Mouse (Mus musculus) liver, embryonic 14.5 days (tissue): Measurements from ENCODE around the gene Cracr2b. TPM values are rescaled to one million over a fixed set of nuclear protein-coding genes. Genes with fewer than 3 reads are reported as not detected.

Source experiments
- ATAC-seq: fragments of 200-750 bp; cut with Nextera tagmentation; 2 replicates; pipeline ENCODE4 v1.8.0; 2017; ENCODE audit warnings: moderate number of reproducible peaks, mild to moderate bottlenecking, moderate library complexity; ENCODE audit not compliant: insufficient read depth
- DNase-seq, 3 experiments: peaks; one replicate each; pipeline ENCODE4 v3.0.0-alpha.2; 2012 to 2013; ENCODE audit warnings: low read depth in 3 of 3, low spot score in 3 of 3
- H3K27ac ChIP-seq: fragments of 300-500 bp; sonication (generic); 2 replicates; pipeline ENCODE4 v1.5.1; 2014; ENCODE audit warnings: moderate library complexity, mild to moderate bottlenecking, control low read depth, inconsistent platforms
- H3K27me3 ChIP-seq: fragments of 300-500 bp; sonication (generic); 2 replicates; pipeline ENCODE4 v1.6.1; 2014; ENCODE audit warnings: mild to moderate bottlenecking, low read length, moderate library complexity; ENCODE audit not compliant: control insufficient read depth, insufficient read depth
- H3K36me3 ChIP-seq: fragments of 300-500 bp; sonication (generic); replicated peaks from 2 replicates; pipeline ENCODE4 v1.6.1; 2014; ENCODE audit warnings: low read depth; ENCODE audit not compliant: control insufficient read depth, insufficient read depth
- H3K4me1 ChIP-seq, 2 experiments: fragments of 200-500 bp in 1 of 2; fragments of 300-500 bp in 1 of 2; sonication (generic) in 1 of 2; replicated peaks; 2 replicates each; pipeline ENCODE4 v1.6.1; 2012 to 2014; ENCODE audit warnings: antibody characterized with exemption in 1 of 2, inconsistent platforms in 1 of 2, low read length in 1 of 2; ENCODE audit not compliant: control insufficient read depth in 2 of 2, insufficient read depth in 2 of 2
- H3K4me2 ChIP-seq: fragments of 300-500 bp; sonication (generic); 2 replicates; pipeline ENCODE4 v1.6.1; 2014; ENCODE audit warnings: low read depth, mild to moderate bottlenecking, control low read depth, moderate library complexity
- H3K4me3 ChIP-seq, 2 experiments: fragments of 200-500 bp in 1 of 2; fragments of 300-500 bp in 1 of 2; sonication (generic) in 1 of 2; 2 replicates each; pipeline ENCODE4 v1.5.1; 2012 to 2014; ENCODE audit warnings: low read depth in 2 of 2, low read length in 2 of 2, mild to moderate bottlenecking in 2 of 2, control low read depth in 1 of 2, inconsistent platforms in 1 of 2, moderate library complexity in 1 of 2; ENCODE audit not compliant: insufficient read depth in 1 of 2
- H3K9ac ChIP-seq: fragments of 300-500 bp; sonication (generic); replicated peaks from 2 replicates; pipeline ENCODE4 v1.6.1; 2014; ENCODE audit warnings: mild to moderate bottlenecking, control low read depth, moderate library complexity
- H3K9me3 ChIP-seq: fragments of 300-500 bp; sonication (generic); 2 replicates; pipeline ENCODE4 v1.6.1; 2016; ENCODE audit warnings: low read length, mixed read lengths; ENCODE audit not compliant: control insufficient read depth
- CTCF ChIP-seq: IDR thresholded peaks from 2 replicates; pipeline ENCODE4 v1.5.1; 2016; ENCODE audit warnings: antibody characterized with exemption, low read depth, control low read depth
- EP300 ChIP-seq: IDR thresholded peaks from 2 replicates; pipeline ENCODE4 v1.6.1; 2016; ENCODE audit warnings: antibody characterized with exemption, low read depth
- WGBS: fragments of 180-500 bp; shearing (Covaris S2); extraction: QIAGEN DNeasy Blood & Tissue Kit; methylation state at CpG from one replicate; pipeline ENCODE4 v1.1.7; 2014; ENCODE audit not compliant: insufficient replicate concordance; 5-methylcytosine and 5-hydroxymethylcytosine counted together
- polyA plus RNA-seq, 2 experiments: library from polyadenylated mRNA; depleted of rRNA in 1 of 2; stranded (reverse) in 1 of 2; unstranded in 1 of 2; fragments of >200 nt; fragmentation: Nextera tagmentation in 1 of 2; extraction: Ambion mirVana in 1 of 2; gene quantifications; 2 replicates each; pipeline versions ENCODE4 v1.2.1 to v1.2.3; 2012 to 2014

Gene Cracr2b
- polyA plus RNA-seq, 2 experiments: 0.89 to 2.6 TPM

- TF ChIP-seq EP300 (peak; percentile 30; the same call in 1 of the 2 replicates), CTCF (peak; percentile 53)
- Histone ChIP-seq H3K36me3 (peaks cover 9% of the 10 kb centered on the region), H3K9me3 (no peaks in the 10 kb centered on the region), H3K4me1 (peaks cover 36 to 43% of the 10 kb centered on the region in 2 experiments), H3K27me3 (peaks cover 5% of the 10 kb centered on the region), H3K4me3 (peak overlapping the region; percentile 65 to 88), H3K9ac (peak overlapping the region; percentile 82), H3K4me2 (peak overlapping the region; percentile 95), H3K27ac (peak overlapping the region; percentile 60)
- DNase-seq (peak in 1 of 3 experiments; percentile 45), ATAC-seq (peak; percentile 32)
- under 1% methylated on average over 17 of the region's 17 CpGs for WGBS
These were observed 15.5 kb downstream of the Cracr2b start for GRCm38 (mm10) chr7:141476226-141476980.

- ATAC-seq: peak; percentile 9; the same call in 1 of the 2 replicates
- H3K9me3 ChIP-seq: no peaks in the 10 kb centered on the region
- 4% methylated on average over 7 of the region's 7 CpGs for WGBS
- peaks cover 10% of the 10 kb centered on the region for H3K27me3 ChIP-seq
- no peak for TF ChIP-seq EP300
- peak; percentile 48 for TF ChIP-seq CTCF
- H3K27ac ChIP-seq: peak overlapping the region; percentile 46
- peaks cover 9% of the 10 kb centered on the region for H3K36me3 ChIP-seq
- H3K4me3 ChIP-seq: peak overlapping the region; percentile 65 to 88
- no peak for DNase-seq
- H3K9ac ChIP-seq: peak overlapping the region; percentile 5; the same call in 1 of the 2 replicates
- peak overlapping the region; percentile 95 for H3K4me2 ChIP-seq
- peaks cover 36 to 43% of the 10 kb centered on the region in 2 experiments for H3K4me1 ChIP-seq
These were observed 16.1 kb downstream of the Cracr2b start for GRCm38 (mm10) chr7:141476981-141477370.

- Histone ChIP-seq H3K4me3 (no peak overlapping the region), H3K36me3 (peaks cover 2% of the 10 kb centered on the region; the same call in 1 of the 2 replicates), H3K27me3 (peaks cover 18% of the 10 kb centered on the region), H3K27ac (peak overlapping the region; percentile 46), H3K9ac (no peak overlapping the region), H3K9me3 (no peaks in the 10 kb centered on the region), H3K4me1 (peaks cover 36 to 43% of the 10 kb centered on the region in 2 experiments), H3K4me2 (peak overlapping the region; percentile 95)
- TF ChIP-seq CTCF (no peak), EP300 (no peak)
- ATAC-seq (no peak), DNase-seq (no peak)
- 13% methylated on average over 4 of the region's 4 CpGs for WGBS
These were observed 16.8 kb downstream of the Cracr2b start for GRCm38 (mm10) chr7:141477578-141478269.

- no peak overlapping the region for H3K4me2 ChIP-seq
- 14% methylated on average over 5 of the region's 5 CpGs for WGBS
- no peak overlapping the region for H3K9ac ChIP-seq
- H3K4me3 ChIP-seq: no peak overlapping the region
- DNase-seq (no peak), ATAC-seq (no peak)
- H3K4me1 ChIP-seq: peaks cover 36 to 43% of the 10 kb centered on the region in 2 experiments
- H3K27ac ChIP-seq: no peak overlapping the region; the same call in 1 of the 2 replicates
- no peaks in the 10 kb centered on the region for H3K9me3 ChIP-seq
- peaks cover 20% of the 10 kb centered on the region for H3K27me3 ChIP-seq
- no peaks in the 10 kb centered on the region for H3K36me3 ChIP-seq
- no peak for TF ChIP-seq CTCF
- TF ChIP-seq EP300: no peak
These were observed 17.4 kb downstream of the Cracr2b start for GRCm38 (mm10) chr7:141478270-141478748.
